7 mouse cellular contexts compared by ENCODE assay signal in genomic region chr2:105399085-105399891, GRCm38 (mm10). TPM values are rescaled to one million over a fixed set of nuclear protein-coding genes. Genes with fewer than 3 reads are reported as not detected.
A peak's percentile ranks its signal among the peaks of the same experiment; 100 is the strongest.
DNase-seq lines count a peak whose midpoint lies in the region; ATAC-seq lines count a peak whose summit lies in the region.

TSS of gene Rcn1 (minus strand) at chr2:105399319.

- H3K4me3 ChIP-seq in intestine, embryonic 15.5 days (replicated peaks), result peak within 1 kb of the TSS; percentile 80
- H3K4me3 ChIP-seq in limb, embryonic 11.5 days (ENCODE audit: low read depth, low read length), result peak within 1 kb of the TSS; percentile 63
- peak within 1 kb of the TSS; percentile 71 for H3K4me3 ChIP-seq in midbrain, embryonic 13.5 days (replicated peaks)

- no peaks in the 10 kb centered on the region for H3K27me3 ChIP-seq in intestine, embryonic 15.5 days (replicated peaks)
- no peaks in the 10 kb centered on the region for H3K27me3 ChIP-seq in limb, embryonic 11.5 days (ENCODE audit: control insufficient read depth, insufficient read depth, low read length)
- peaks cover 33% of the 10 kb centered on the region for H3K27me3 ChIP-seq in midbrain, embryonic 13.5 days

- H3K9ac ChIP-seq in intestine, embryonic 15.5 days, result peak within 1 kb of the TSS; percentile 90
- peak within 1 kb of the TSS; percentile 95 for H3K9ac ChIP-seq in limb, embryonic 11.5 days (ENCODE audit: low read length)
- H3K9ac ChIP-seq in midbrain, embryonic 13.5 days (replicated peaks), result peak within 1 kb of the TSS; percentile 75

- peaks cover 24% of the 10 kb centered on the region for H3K4me1 ChIP-seq in intestine, embryonic 15.5 days (replicated peaks)
- H3K4me1 ChIP-seq in limb, embryonic 11.5 days (ENCODE audit: control insufficient read depth, insufficient read depth, low read length), result peaks cover 14% of the 10 kb centered on the region
- H3K4me1 ChIP-seq in midbrain, embryonic 13.5 days (replicated peaks), result peaks cover 27% of the 10 kb centered on the region

- WGBS in intestine, embryonic 15.5 days, result under 1% methylated on average over 57 of the region's 57 CpGs
- 1% methylated on average over 55 of the region's 57 CpGs for WGBS in limb, embryonic 11.5 days
- WGBS in midbrain, embryonic 13.5 days, result 2% methylated on average over 52 of the region's 57 CpGs

- peak within 1 kb of the TSS; percentile 73 for H3K4me2 ChIP-seq in intestine, embryonic 15.5 days (replicated peaks)
- H3K4me2 ChIP-seq in limb, embryonic 11.5 days (ENCODE audit: low read depth, severe bottlenecking), result peak within 1 kb of the TSS; percentile 84
- peak within 1 kb of the TSS; percentile 98 for H3K4me2 ChIP-seq in midbrain, embryonic 13.5 days (replicated peaks)

- H3K27ac ChIP-seq in intestine, embryonic 15.5 days, result peak within 1 kb of the TSS; percentile 96
- H3K27ac ChIP-seq in limb, embryonic 11.5 days (replicated peaks; ENCODE audit: low read depth, low read length), result peak within 1 kb of the TSS; percentile 94
- H3K27ac ChIP-seq in midbrain, embryonic 13.5 days, result peak within 1 kb of the TSS; percentile 66

- peak; percentile 89 for DNase-seq in adrenal gland, postnatal 14 days
- peak; percentile 91 for DNase-seq in embryo, embryonic 9.5 days (ENCODE audit: extremely low spot score)
- DNase-seq in gastrocnemius, postnatal 4 days (ENCODE audit: low spot score in 2 of 2), result peak; percentile 75 to 86
- DNase-seq in limb, embryonic 11.5 days (ENCODE audit: low spot score), result peak; percentile 92
- peak; percentile 43 to 56 for DNase-seq in spleen, adult 18-20 months

- ATAC-seq in intestine, embryonic 15.5 days, result peak; percentile 92
- peak; percentile 96 for ATAC-seq in limb, embryonic 11.5 days (ENCODE audit: insufficient number of reproducible peaks, low FRiP score, low TSS enrichment, low read depth)
- ATAC-seq in midbrain, embryonic 13.5 days, result peak; percentile 94

- H3K9me3 ChIP-seq in intestine, embryonic 15.5 days, result no peaks in the 10 kb centered on the region
- no peaks in the 10 kb centered on the region for H3K9me3 ChIP-seq in limb, embryonic 11.5 days (ENCODE audit: control insufficient read depth, low read length)
- H3K9me3 ChIP-seq in midbrain, embryonic 13.5 days, result no peaks in the 10 kb centered on the region

- H3K36me3 ChIP-seq in intestine, embryonic 15.5 days, result peaks cover 3% of the 10 kb centered on the region
- H3K36me3 ChIP-seq in limb, embryonic 11.5 days (ENCODE audit: control insufficient read depth, insufficient read depth, low read length), result peaks cover under 1% of the 10 kb centered on the region; the same call in 1 of the 2 replicates
- peaks cover 3% of the 10 kb centered on the region; the same call in 1 of the 2 replicates for H3K36me3 ChIP-seq in midbrain, embryonic 13.5 days

RNA-seq across cellular contexts. Expression of gene Rcn1, which starts in this region (rescaled TPM):
- total RNA-seq in adrenal gland, postnatal 14 days (2021), result 108 and 115 TPM in 2 replicates
- total RNA-seq in gastrocnemius, postnatal 4 days (2021), result 100 to 1,000 TPM in 1 of 2 experiments, 10 to 100 TPM in 1; 90.2 to 104 TPM
- polyA plus RNA-seq in intestine, embryonic 15.5 days (2015; fragmentation: Nextera tagmentation; extraction: Ambion mirVana), result 125 and 137 TPM in 2 replicates
- 131 and 140 TPM in 2 replicates for polyA plus RNA-seq in limb, embryonic 11.5 days (2014; fragmentation: Nextera tagmentation; extraction: Ambion mirVana)
- 49.4 and 54.8 TPM in 2 replicates for polyA plus RNA-seq in midbrain, embryonic 13.5 days (2015; fragmentation: Nextera tagmentation; extraction: Ambion mirVana)

Comparison
In these comparisons a context has a peak if more than half of its experiments do, and no peak if none do; other contexts are left out.
1. Peak in every context shown above with its lines: DNase-seq, ATAC-seq, H3K4me3 ChIP-seq and H3K27ac ChIP-seq.